ENCODE assay signal across 8 mouse cellular contexts in genomic region chr4:111664146-111664545, GRCm38 (mm10). TPM values are rescaled to one million over a fixed set of nuclear protein-coding genes. Genes with fewer than 3 reads are reported as not detected.
DNase-seq lines count a peak whose midpoint lies in the region; ATAC-seq and TF ChIP-seq lines count a peak whose summit lies in the region.

No protein-coding gene starts in this region.

- TF ChIP-seq CTCF in liver, postnatal 0 days (IDR thresholded peaks at IDR 0.05; ENCODE audit: low read depth): no peak

- no peaks in the 10 kb centered on the region for H3K9me3 ChIP-seq in liver, postnatal 0 days (ENCODE audit: low read length)
- H3K9me3 ChIP-seq in intestine, embryonic 16.5 days (ENCODE audit: control insufficient read depth, low read length): no peaks in the 10 kb centered on the region

- H3K4me2 ChIP-seq in liver, postnatal 0 days (ENCODE audit: low read depth, low read length): no peak overlapping the region
- H3K4me2 ChIP-seq in intestine, embryonic 16.5 days (ENCODE audit: low read depth, low read length): no peak overlapping the region

- no peak overlapping the region for H3K9ac ChIP-seq in liver, postnatal 0 days (replicated peaks)
- no peak overlapping the region for H3K9ac ChIP-seq in intestine, embryonic 16.5 days (ENCODE audit: low read depth, low read length)

- WGBS in liver, postnatal 0 days (ENCODE audit: insufficient replicate concordance): 36% methylated on average over 3 of the region's 3 CpGs
- WGBS in intestine, embryonic 16.5 days: 15% methylated on average over 3 of the region's 3 CpGs

- H3K27ac ChIP-seq in liver, postnatal 0 days (ENCODE audit: low read depth): no peak overlapping the region
- H3K27ac ChIP-seq in intestine, embryonic 16.5 days (ENCODE audit: low read length): peak overlapping the region; percentile 47

- H3K27me3 ChIP-seq in liver, postnatal 0 days (ENCODE audit: insufficient read depth, low read length): no peaks in the 10 kb centered on the region
- no peaks in the 10 kb centered on the region for H3K27me3 ChIP-seq in intestine, embryonic 16.5 days (replicated peaks; ENCODE audit: control insufficient read depth, insufficient read depth, low read length)

- peak; percentile 69 to 70 for DNase-seq in cerebellum, postnatal 10 days
- no peak for DNase-seq in cerebellum, adult 11 months
- no peak for DNase-seq in liver, postnatal 0 days
- DNase-seq in liver: no peak
- DNase-seq in lung, postnatal 14 days: peak; percentile 64
- no peak for DNase-seq in right cerebral cortex, postnatal 14 days

- TF ChIP-seq EP300 in liver, postnatal 0 days (IDR thresholded peaks at IDR 0.05; ENCODE audit: low read depth): 0 out of 2 replicates have a peak, but pooled peaks have one; percentile 4

- no peak overlapping the region for H3K4me3 ChIP-seq in liver, postnatal 0 days (ENCODE audit: low read depth, low read length)
- H3K4me3 ChIP-seq in intestine, embryonic 16.5 days (ENCODE audit: low read length): no peak overlapping the region

- H3K36me3 ChIP-seq in liver, postnatal 0 days (replicated peaks; ENCODE audit: insufficient read depth, low read length): no peaks in the 10 kb centered on the region
- H3K36me3 ChIP-seq in intestine, embryonic 16.5 days (ENCODE audit: control insufficient read depth, insufficient read depth, low read length): no peaks in the 10 kb centered on the region

- ATAC-seq in liver, postnatal 0 days: no peak
- ATAC-seq in intestine, embryonic 16.5 days: peak; percentile 86
- no peak for ATAC-seq in monocyte, adult 5-6 weeks (replicated peaks; ENCODE audit: insufficient number of reproducible peaks, low FRiP score, low TSS enrichment, poor library complexity, severe bottlenecking)

- no peaks in the 10 kb centered on the region for H3K4me1 ChIP-seq in liver, postnatal 0 days (ENCODE audit: insufficient read depth)
- H3K4me1 ChIP-seq in intestine, embryonic 16.5 days (ENCODE audit: control insufficient read depth, insufficient read depth, low read length): peaks cover 10% of the 10 kb centered on the region

RNA-seq across cellular contexts. Expression of gene Spata6, which starts 55.6 kb away (rescaled TPM):
- 3.3 and 3.6 TPM in 2 replicates for polyA plus RNA-seq in liver, postnatal 0 days (2015; fragmentation: Nextera tagmentation; extraction: Ambion mirVana)
- polyA plus RNA-seq in intestine, embryonic 16.5 days (2015; fragmentation: Nextera tagmentation; extraction: Ambion mirVana): 13.5 and 14.0 TPM in 2 replicates
- total RNA-seq in monocyte, adult 5-6 weeks (2017): 30.7 to 44.0 TPM (median 31.1 TPM) in 3 replicates

Comparison
In these comparisons a context has a peak if more than half of its experiments do, and no peak if none do; other contexts are left out.
1. DNase-seq: peak in cerebellum, postnatal 10 days (2 of 2) and lung, postnatal 14 days (single experiment); none in cerebellum, adult 11 months (single experiment), liver, postnatal 0 days (single experiment), liver (single experiment) and right cerebral cortex, postnatal 14 days (single experiment).